Mouse (Mus musculus) brain, embryonic 14.5 days (tissue): Measurements from ENCODE around the gene 9330159F19Rik. TPM values are rescaled to one million over a fixed set of nuclear protein-coding genes. Genes with fewer than 3 reads are reported as not detected.

ENCODE experiments used
- DNase-seq: peaks from one replicate; pipeline ENCODE4 v3.0.0-alpha.2; 2011; ENCODE audit warnings: low read depth
- CTCF ChIP-seq: fragments of 200-500 bp; IDR thresholded peaks from 2 replicates; pipeline ENCODE4 v1.5.1; 2012; ENCODE audit warnings: inconsistent platforms, mild to moderate bottlenecking, moderate library complexity, borderline replicate concordance; ENCODE audit not compliant: insufficient read depth, insufficient read length; ENCODE audit errors: extremely low read depth
- POLR2A ChIP-seq: fragments of 200-500 bp; IDR thresholded peaks from 2 replicates; pipeline ENCODE4 v1.6.1; 2012; ENCODE audit warnings: mild to moderate bottlenecking, inconsistent platforms, borderline replicate concordance; ENCODE audit not compliant: poor library complexity, insufficient read depth, insufficient read length, severe bottlenecking; ENCODE audit errors: extremely low read depth
- polyA plus RNA-seq: library from polyadenylated mRNA; depleted of rRNA; stranded (reverse); fragments of >200 nt; gene quantifications from 2 replicates; pipeline ENCODE4 v1.2.3, GENCODE M21; 2012; rRNA removed

Gene 9330159F19Rik
- 55.9 and 70.9 TPM in 2 replicates for polyA plus RNA-seq

DNA sequence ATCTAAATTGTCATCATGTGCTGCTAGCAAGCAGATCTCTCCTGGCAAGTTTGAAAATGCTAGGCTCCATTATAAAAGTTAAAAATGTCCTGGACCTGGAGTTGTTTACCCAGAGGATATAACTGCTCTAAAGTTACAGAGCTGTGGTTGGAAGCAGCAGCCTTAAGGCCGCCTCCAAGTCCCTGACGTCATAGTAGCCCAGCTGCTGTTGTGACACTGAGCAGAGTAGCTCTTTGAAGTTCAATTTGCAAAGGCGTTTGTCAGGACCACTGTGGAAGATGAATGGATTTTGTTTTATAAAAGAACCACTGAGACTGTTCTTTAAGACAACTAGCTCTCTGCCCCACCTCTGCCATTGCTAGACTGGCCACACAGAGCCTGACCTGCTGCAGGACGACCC lies at the start of gene 9330159F19Rik:
Gene 9330159F19Rik, plus strand, starts transcription at position 154 of the 400 bp plus-strand sequence.
- DNase-seq, result peak; percentile 86
- TF ChIP-seq POLR2A (no peak), CTCF (no peak)

DNA sequence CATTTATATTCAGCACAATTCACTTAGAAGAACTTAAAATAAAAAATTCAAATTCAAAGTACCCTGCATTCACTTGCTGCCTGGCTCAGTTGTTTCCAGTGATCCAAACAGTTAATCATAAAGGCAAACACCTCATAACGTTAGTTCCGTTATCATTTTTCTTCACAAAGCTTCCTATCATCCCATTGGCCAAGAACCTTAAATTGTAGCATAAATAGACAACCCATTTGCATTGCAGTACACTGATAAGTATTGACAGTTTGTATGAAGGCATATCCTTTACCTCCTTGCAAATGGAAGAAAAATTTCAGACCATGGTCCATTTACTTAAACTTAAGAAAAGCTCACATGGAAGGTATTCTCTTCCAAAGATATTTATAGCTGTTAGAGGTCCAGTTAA lies 49.7 kb upstream of the 9330159F19Rik start:
- TF ChIP-seq CTCF (no peak), POLR2A (no peak)
- no peak for DNase-seq

DNA sequence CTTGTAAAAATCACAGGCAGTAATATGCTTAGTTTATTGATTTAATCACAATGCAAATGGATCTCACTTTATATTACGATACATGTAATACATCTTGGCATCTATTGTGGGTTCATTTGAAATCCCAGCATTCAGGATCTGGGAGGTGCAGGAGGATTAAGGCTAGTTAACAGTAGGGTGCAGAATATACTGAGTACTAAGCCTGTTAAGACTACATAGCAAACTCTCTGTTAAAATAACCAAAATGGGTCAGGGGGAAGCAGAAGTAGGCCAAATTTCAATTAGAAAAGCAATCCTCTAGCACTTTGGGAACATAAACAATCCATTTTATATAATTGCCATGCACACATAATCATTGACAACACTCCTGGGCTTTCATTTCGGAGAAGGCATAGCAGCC lies 37.6 kb upstream of the 9330159F19Rik start:
- no peak for TF ChIP-seq CTCF
- TF ChIP-seq POLR2A, result no peak

DNA sequence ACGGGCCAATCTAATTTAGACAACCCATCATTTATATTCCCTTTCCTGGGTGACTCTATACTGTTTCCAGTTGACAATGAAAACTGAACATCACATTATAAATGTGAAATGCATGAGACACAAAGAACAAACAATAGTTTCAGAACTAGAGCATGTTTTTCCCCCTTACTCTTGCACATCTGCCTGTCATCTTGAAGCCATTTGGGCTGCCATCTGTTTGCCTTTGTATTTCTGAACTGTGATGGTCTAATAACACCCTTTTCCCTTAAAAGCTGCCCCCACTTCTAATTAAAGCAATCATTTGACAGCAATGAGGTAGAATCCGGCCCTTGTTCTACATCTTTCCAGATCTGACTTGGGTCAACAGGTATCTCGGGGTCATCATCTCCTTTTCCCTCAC lies 35.8 kb upstream of the 9330159F19Rik start:
- no peak for TF ChIP-seq POLR2A
- DNase-seq, result peak; percentile 56

More for the DNA sequence above, 37.6 kb upstream of the 9330159F19Rik start:
- DNase-seq, result no peak

DNA sequence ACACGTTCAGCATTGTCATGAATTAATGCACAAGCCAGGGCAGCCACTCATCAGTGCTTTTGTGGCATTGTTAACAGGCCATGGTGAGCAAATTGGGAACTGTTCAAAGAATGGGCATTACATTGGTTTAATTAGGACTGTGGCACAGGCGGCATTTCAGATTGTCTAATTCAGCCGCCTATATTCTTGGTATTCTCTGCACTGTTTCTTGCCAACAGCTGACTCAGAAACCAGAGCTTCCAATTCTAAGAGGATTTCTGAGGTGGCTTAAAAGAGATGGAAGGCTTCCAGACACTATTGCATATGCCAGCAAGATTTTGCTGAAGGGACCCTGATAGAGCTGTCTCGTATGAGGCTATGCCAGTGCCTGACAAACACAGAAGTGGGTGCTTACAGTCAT lies 34.5 kb upstream of the 9330159F19Rik start:
- peak; percentile 88 for DNase-seq
- TF ChIP-seq CTCF, result no peak
- no peak for TF ChIP-seq POLR2A

DNA sequence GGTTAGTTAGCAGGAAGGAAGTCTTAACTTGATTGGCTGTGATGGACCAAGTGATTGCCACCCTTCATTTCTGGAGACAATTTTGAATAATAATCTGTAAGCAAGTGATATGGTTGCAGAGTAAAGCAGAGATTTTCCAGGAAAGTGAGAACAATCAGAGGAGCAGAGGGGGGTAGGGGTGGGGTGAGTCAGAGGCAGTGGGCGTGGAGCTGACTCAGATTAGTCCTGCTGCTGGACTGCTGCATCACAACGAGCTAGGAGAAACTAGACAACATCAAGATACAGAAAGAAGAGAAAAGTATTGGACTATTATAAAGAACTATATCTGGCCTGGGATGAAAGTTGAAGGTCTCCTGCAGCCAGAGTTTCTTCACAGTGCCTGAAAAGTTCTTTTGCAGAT lies 33.4 kb upstream of the 9330159F19Rik start:
- DNase-seq, result no peak
- no peak for TF ChIP-seq POLR2A
- TF ChIP-seq CTCF, result no peak

DNA sequence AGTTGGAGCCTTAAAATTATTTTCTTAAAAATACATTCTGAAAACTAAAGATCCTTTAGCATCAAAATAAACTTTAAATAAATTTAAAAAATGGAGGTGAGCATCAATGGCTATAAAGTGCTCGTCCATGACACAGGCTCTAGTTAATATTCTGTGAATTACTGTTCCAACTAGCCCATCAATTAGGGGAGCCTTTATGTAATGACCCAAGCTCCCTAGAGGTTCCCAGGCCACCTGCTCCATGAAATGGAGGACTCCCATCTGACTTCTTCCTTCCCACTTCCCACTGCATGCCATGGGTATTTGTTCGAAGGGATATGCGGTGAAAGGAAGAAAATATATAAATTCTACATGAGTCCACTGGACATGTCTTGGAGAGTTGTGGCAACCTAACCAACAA lies 31.2 kb upstream of the 9330159F19Rik start:
- no peak for DNase-seq
- TF ChIP-seq POLR2A (no peak), CTCF (no peak)

DNA sequence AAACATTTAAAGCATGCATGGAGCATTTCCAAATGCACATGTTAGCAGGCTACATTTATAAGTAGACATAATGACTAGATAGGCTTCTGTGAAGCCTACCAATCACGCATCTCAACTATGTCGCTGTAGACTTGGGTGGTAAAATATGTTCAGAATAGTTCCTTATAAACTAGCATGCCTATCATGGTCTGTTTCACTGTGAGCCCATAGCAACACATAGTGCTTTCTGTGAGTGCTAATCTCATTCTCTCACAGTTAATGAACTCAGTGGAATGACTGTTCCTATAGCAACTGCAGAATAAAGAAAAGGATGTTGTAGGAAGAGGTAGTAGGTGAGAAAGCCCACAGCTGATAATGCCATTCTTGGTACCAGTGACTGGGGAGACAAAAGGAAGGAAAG lies 30.4 kb upstream of the 9330159F19Rik start:
- DNase-seq, result peak; percentile 20
- TF ChIP-seq CTCF (no peak), POLR2A (no peak)

DNA sequence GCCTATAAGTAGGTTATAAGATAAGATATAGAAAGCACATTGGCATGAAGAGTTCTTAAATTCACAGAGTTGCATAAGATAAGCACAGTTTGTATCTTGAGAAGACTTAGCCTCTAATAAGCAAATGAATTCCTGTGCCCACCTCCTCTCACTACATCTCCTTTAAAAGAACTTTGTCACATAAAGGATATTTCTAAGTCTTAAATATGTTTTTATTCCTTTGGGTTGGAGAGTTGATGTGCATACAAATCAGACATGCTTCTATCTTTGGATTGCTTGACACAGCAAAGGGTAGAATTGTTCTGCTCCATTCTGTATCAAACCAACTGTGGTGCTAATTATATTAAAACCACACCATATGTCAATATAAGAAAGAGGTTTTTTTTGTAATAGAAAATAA lies 17.6 kb upstream of the 9330159F19Rik start:
- no peak for DNase-seq

DNA sequence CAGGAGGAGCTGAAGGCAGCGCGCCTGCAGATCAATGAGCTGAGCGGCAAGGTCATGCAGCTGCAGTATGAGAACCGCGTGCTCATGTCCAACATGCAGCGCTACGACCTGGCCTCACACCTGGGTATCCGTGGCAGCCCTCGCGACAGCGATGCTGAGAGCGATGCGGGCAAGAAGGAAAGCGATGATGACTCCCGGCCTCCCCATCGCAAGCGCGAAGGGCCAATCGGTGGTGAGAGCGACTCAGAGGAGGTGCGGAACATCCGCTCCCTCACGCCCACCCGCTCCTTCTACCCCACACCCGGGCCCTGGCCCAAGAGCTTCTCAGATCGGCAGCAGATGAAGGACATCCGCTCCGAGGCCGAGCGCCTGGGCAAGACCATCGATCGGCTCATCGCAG lies 14.6 kb upstream of the 9330159F19Rik start:
- TF ChIP-seq POLR2A (no peak), CTCF (no peak)
- DNase-seq, result no peak

More for the DNA sequence above, 17.6 kb upstream of the 9330159F19Rik start:
- TF ChIP-seq POLR2A (no peak), CTCF (no peak)

DNA sequence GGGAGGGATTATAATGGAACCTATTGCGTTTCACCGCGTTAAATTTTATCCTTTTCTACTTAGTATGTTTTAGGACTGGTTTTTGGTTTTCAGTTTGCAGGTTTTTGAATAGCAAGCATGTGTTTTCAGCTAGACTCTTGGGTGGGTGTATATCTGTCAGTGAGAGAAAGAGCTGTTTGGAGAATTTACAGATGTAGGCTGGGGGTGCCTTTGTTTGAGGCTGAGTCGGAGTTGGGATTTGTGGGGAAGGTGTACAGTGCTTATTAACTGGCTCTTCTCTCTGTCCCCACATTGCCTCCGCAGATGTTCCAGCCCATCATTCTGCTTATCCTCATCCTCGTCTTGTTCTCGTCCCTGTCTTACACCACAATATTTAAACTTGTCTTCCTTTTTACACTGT lies 12.8 kb upstream of the 9330159F19Rik start, which contains the start of gene Gm49353:
Gene Gm49353, plus strand, starts transcription at position 313 of the 400 bp plus-strand sequence.
- no peak for TF ChIP-seq POLR2A
- no peak for TF ChIP-seq CTCF
- no peak for DNase-seq

DNA sequence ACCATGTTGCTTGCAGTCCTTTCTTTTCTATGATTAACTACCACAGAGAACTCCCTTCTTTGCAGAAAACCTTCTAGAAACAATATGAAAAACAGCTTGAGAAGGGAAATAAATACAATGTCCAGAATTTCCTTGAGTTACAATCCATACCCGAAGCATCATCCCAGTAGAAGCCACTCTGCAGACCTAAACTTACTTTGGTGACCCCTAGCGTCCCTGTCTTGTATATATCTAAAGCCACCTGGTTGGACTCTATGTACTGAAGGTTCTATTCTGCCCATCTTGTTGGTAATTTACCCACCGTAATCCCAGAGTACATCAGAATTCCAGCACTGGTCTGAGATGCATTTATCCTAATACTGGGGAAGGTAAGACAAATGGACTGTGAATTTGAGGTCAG lies 11.6 kb upstream of the 9330159F19Rik start:
- DNase-seq, result no peak
- peak; percentile 5; the same call in 1 of the 2 replicates for TF ChIP-seq CTCF
- TF ChIP-seq POLR2A, result no peak

DNA sequence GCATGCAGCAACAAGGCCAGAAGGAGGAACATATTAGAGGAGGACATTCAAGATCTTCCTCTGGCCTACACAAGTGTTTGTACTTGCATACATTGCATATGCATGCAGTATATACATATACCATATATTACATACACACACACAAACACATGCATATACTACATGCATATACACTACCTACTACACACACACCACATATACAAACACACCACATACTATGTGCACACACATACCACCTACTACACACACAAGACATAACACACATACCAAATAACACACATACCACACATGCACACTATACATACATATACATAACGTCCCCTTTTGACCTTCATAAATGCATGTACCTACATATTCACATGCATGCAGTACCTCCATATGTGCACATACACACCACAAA lies 10.8 kb upstream of the 9330159F19Rik start:
- TF ChIP-seq POLR2A (no peak), CTCF (no peak)
- no peak for DNase-seq

DNA sequence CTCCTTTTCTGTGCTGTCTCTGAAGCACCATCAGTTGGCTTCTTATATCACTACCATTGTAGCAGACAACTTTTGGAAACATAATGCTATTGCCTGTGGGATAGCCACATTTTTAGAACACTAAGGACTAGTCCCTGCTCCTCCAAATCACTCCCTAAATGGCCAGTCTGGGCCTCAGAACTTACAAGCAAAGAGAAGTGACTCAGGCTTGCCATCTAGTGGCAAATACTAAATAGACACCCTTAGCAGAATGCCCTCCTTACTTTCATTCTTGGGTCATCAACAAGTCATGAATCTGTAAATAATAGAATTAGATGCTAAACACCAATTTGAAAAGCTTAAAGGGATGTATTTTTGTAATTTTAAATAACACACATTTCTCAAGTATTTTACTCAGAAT lies 4.7 kb upstream of the 9330159F19Rik start:
- TF ChIP-seq POLR2A, result no peak
- TF ChIP-seq CTCF, result peak; percentile 66; the same call in 1 of the 2 replicates
- peak; percentile 79 for DNase-seq
